Mouse (Mus musculus): ENCODE measurements around the gene Olfr98. TPM values are rescaled to one million over a fixed set of nuclear protein-coding genes. Genes with fewer than 3 reads are reported as not detected.

Olfr98 gene
- polyA plus RNA-seq, 1 experiment from 2014 or later = not detected

DNA sequence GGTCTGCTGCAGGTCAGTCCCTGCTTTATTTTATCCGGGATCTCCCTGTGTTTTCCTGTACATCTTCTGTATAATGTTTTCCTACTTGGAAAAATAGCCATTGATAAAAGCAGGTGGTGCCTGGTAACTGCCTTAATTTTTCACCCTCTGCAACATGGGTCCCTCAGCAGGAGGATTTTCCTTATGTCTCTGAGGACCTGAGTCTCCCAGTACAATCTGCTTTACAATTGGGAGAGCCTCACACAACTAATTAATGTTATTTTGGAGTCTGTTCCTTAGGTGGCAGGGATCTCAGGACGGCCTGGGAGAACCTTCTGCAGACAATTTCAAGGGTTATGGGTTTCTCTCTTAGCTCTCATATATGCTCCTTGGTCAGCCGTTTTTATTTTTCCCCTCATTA lies 50.5 kb downstream of the Olfr98 start, which contains the start of gene Olfr95:
Olfr95 (minus strand) TSS at position 101 of the 400 bp plus-strand sequence.
- H3K27ac ChIP-seq (ENCODE audit: low read depth, low read length) = no peak within 1 kb of the TSS
- no peaks in the 10 kb centered on the region for H3K27me3 ChIP-seq (ENCODE audit: control insufficient read depth, insufficient read depth, low read length)
- no peak within 1 kb of the TSS for H3K4me2 ChIP-seq (ENCODE audit: low read depth, low read length)
- H3K4me1 ChIP-seq (ENCODE audit: control insufficient read depth, insufficient read depth, low read length) = no peaks in the 10 kb centered on the region
- no peak within 1 kb of the TSS for H3K4me3 ChIP-seq (ENCODE audit: low read depth, low read length)
- ATAC-seq (ENCODE audit: low read depth) = no peak
- no peaks in the 10 kb centered on the region for H3K36me3 ChIP-seq (ENCODE audit: control insufficient read depth, insufficient read depth, low read length)
- no peak within 1 kb of the TSS for H3K9ac ChIP-seq (replicated peaks; ENCODE audit: low read depth, low read length)
- H3K9me3 ChIP-seq (ENCODE audit: control insufficient read depth, low read length) = no peaks in the 10 kb centered on the region
- WGBS = 82% methylated on average over 3 of the region's 3 CpGs

Other genes with a start within 250 kb of the Olfr98 start
- gene Mog, start 240.4 kb downstream of the Olfr98 start, polyA plus RNA-seq (2014; fragmentation: Nextera tagmentation; extraction: Ambion mirVana) = 2.4 and 2.6 TPM in 2 replicates
- 78.9 and 103 TPM in 2 replicates for gene Gabbr1, start 217.8 kb downstream of the Olfr98 start, polyA plus RNA-seq (2014; fragmentation: Nextera tagmentation; extraction: Ambion mirVana)
- gene Olfr90, start 175.2 kb downstream of the Olfr98 start, polyA plus RNA-seq (2014; fragmentation: Nextera tagmentation; extraction: Ambion mirVana) = 0.12 TPM in 1 of 2 replicates, not detected in the other
- gene Olfr91, start 165.5 kb downstream of the Olfr98 start, polyA plus RNA-seq (2014; fragmentation: Nextera tagmentation; extraction: Ambion mirVana) = 0.13 TPM in 1 of 2 replicates, not detected in the other
- gene Olfr92, start 143.7 kb downstream of the Olfr98 start, polyA plus RNA-seq (2014; fragmentation: Nextera tagmentation; extraction: Ambion mirVana) = not detected in 2 replicates
- not detected in 2 replicates for gene Olfr93, start 102.3 kb downstream of the Olfr98 start, polyA plus RNA-seq (2014; fragmentation: Nextera tagmentation; extraction: Ambion mirVana)
- not detected in 2 replicates for gene Ubd, start 69.9 kb downstream of the Olfr98 start, polyA plus RNA-seq (2014; fragmentation: Nextera tagmentation; extraction: Ambion mirVana)
- 0.19 TPM in 1 of 2 replicates, not detected in the other for gene Olfr94, start 62.8 kb downstream of the Olfr98 start, polyA plus RNA-seq (2014; fragmentation: Nextera tagmentation; extraction: Ambion mirVana)
- gene Olfr95, start 50.6 kb downstream of the Olfr98 start, polyA plus RNA-seq (2014; fragmentation: Nextera tagmentation; extraction: Ambion mirVana) = 0.05 TPM in 1 of 2 replicates, not detected in the other
- not detected in 2 replicates for gene Olfr96, start 43.6 kb downstream of the Olfr98 start, polyA plus RNA-seq (2014; fragmentation: Nextera tagmentation; extraction: Ambion mirVana)
- not detected in 2 replicates for gene Olfr97, start 26.4 kb downstream of the Olfr98 start, polyA plus RNA-seq (2014; fragmentation: Nextera tagmentation; extraction: Ambion mirVana)
- gene H2-M3, start 6.5 kb upstream of the Olfr98 start, polyA plus RNA-seq (2014; fragmentation: Nextera tagmentation; extraction: Ambion mirVana) = 0.42 and 0.91 TPM in 2 replicates
- gene Olfr99, start 19.7 kb upstream of the Olfr98 start, polyA plus RNA-seq (2014; fragmentation: Nextera tagmentation; extraction: Ambion mirVana) = not detected in 2 replicates
- gene Olfr101, start 40.6 kb upstream of the Olfr98 start, polyA plus RNA-seq (2014; fragmentation: Nextera tagmentation; extraction: Ambion mirVana) = not detected in 2 replicates
- not detected in 2 replicates for gene Olfr102, start 53.3 kb upstream of the Olfr98 start, polyA plus RNA-seq (2014; fragmentation: Nextera tagmentation; extraction: Ambion mirVana)
- gene Olfr103, start 75.9 kb upstream of the Olfr98 start, polyA plus RNA-seq (2014; fragmentation: Nextera tagmentation; extraction: Ambion mirVana) = not detected in 2 replicates
- gene Olfr104-ps, start 95.8 kb upstream of the Olfr98 start, polyA plus RNA-seq (2014; fragmentation: Nextera tagmentation; extraction: Ambion mirVana) = not detected in 2 replicates
- not detected in 2 replicates for gene Olfr105-ps, start 115.3 kb upstream of the Olfr98 start, polyA plus RNA-seq (2014; fragmentation: Nextera tagmentation; extraction: Ambion mirVana)
- gene Olfr106-ps, start 126.6 kb upstream of the Olfr98 start, polyA plus RNA-seq (2014; fragmentation: Nextera tagmentation; extraction: Ambion mirVana) = not detected in 2 replicates
- not detected in 2 replicates for gene Olfr107, start 135.5 kb upstream of the Olfr98 start, polyA plus RNA-seq (2014; fragmentation: Nextera tagmentation; extraction: Ambion mirVana)
- not detected in 2 replicates for gene Olfr108, start 181.7 kb upstream of the Olfr98 start, polyA plus RNA-seq (2014; fragmentation: Nextera tagmentation; extraction: Ambion mirVana)
- not detected in 2 replicates for gene Olfr109, start 195.2 kb upstream of the Olfr98 start, polyA plus RNA-seq (2014; fragmentation: Nextera tagmentation; extraction: Ambion mirVana)
- gene H2-M2, start 219.8 kb upstream of the Olfr98 start, polyA plus RNA-seq (2014; fragmentation: Nextera tagmentation; extraction: Ambion mirVana) = not detected in 2 replicates
- gene Olfr110, start 228.7 kb upstream of the Olfr98 start, polyA plus RNA-seq (2014; fragmentation: Nextera tagmentation; extraction: Ambion mirVana) = not detected in 2 replicates
- gene Olfr111, start 244.3 kb upstream of the Olfr98 start, polyA plus RNA-seq (2014; fragmentation: Nextera tagmentation; extraction: Ambion mirVana) = not detected in 2 replicates